Mouse (Mus musculus) forebrain, embryonic 11.5 days (tissue): ENCODE data around the gene Pdia5. TPM values are rescaled to one million over a fixed set of nuclear protein-coding genes. Genes with fewer than 3 reads are reported as not detected.

Experiments used
- ATAC-seq: fragments of 200-750 bp; cut with Nextera tagmentation; replicated peaks from 2 replicates; pipeline ENCODE4 v1.8.0; 2017; ENCODE audit warnings: moderate TSS enrichment; ENCODE audit not compliant: low FRiP score
- DNase-seq: peaks from one replicate; pipeline ENCODE4 v3.0.0-alpha.2; 2017; ENCODE audit warnings: low spot score
- H3K27ac ChIP-seq: fragments of 300-500 bp; sonication (generic); 2 replicates; pipeline ENCODE4 v1.5.1; 2014; ENCODE audit warnings: low read depth, low read length
- H3K27me3 ChIP-seq: fragments of 300-500 bp; sonication (generic); 2 replicates; pipeline ENCODE4 v1.6.1; 2014; ENCODE audit warnings: mild to moderate bottlenecking, low read length, mixed read lengths; ENCODE audit not compliant: control insufficient read depth, insufficient read depth
- H3K36me3 ChIP-seq: fragments of 300-500 bp; sonication (generic); 2 replicates; pipeline ENCODE4 v1.6.1; 2014; ENCODE audit warnings: mild to moderate bottlenecking, low read length, moderate library complexity, mixed read lengths; ENCODE audit not compliant: control insufficient read depth, insufficient read depth
- H3K4me1 ChIP-seq: fragments of 300-500 bp; sonication (generic); replicated peaks from 2 replicates; pipeline ENCODE4 v1.6.1; 2014; ENCODE audit warnings: low read length, mixed read lengths; ENCODE audit not compliant: control insufficient read depth, insufficient read depth
- H3K4me2 ChIP-seq: fragments of 300-500 bp; sonication (generic); 2 replicates; pipeline ENCODE4 v1.6.1; 2014; ENCODE audit warnings: low read depth, mild to moderate bottlenecking, low read length, moderate library complexity, mixed read lengths; ENCODE audit not compliant: severe bottlenecking
- H3K4me3 ChIP-seq: fragments of 300-500 bp; sonication (generic); 2 replicates; pipeline ENCODE4 v1.5.1; 2014; ENCODE audit warnings: low read depth, low read length
- H3K9ac ChIP-seq: fragments of 300-500 bp; sonication (generic); 2 replicates; pipeline ENCODE4 v1.6.1; 2014; ENCODE audit warnings: low read length
- H3K9me3 ChIP-seq: fragments of 300-500 bp; sonication (generic); 2 replicates; pipeline ENCODE4 v1.6.1; 2016; ENCODE audit warnings: low read length, mixed read lengths; ENCODE audit not compliant: control insufficient read depth
- WGBS: fragments of 180-500 bp; shearing (Covaris S2); extraction: QIAGEN DNeasy Blood & Tissue Kit; methylation state at CpG from one replicate; pipeline ENCODE4 v1.1.7; 2014; 5-methylcytosine and 5-hydroxymethylcytosine counted together
- polyA plus RNA-seq: library from polyadenylated mRNA; unstranded; fragments of >200 nt; fragmentation: Nextera tagmentation; extraction: Ambion mirVana; gene quantifications from 2 replicates; pipeline ENCODE4 v1.2.1, GENCODE M21; 2014

Pdia5 gene
- polyA plus RNA-seq, 1 experiment from 2014 or later = 7.8 TPM

- no peak overlapping the region for H3K27ac ChIP-seq
Observed at GRCm38 (mm10) chr16:35509331-35510070, 18.8 kb upstream of the Pdia5 start.

GRCm38 (mm10) chr16:35508581-35508980 is 17.9 kb upstream of the Pdia5 start:
- 91% methylated on average over 6 of the region's 6 CpGs for WGBS
- DNase-seq = no peak
- no peak overlapping the region for H3K4me3 ChIP-seq
- no peak overlapping the region for H3K9ac ChIP-seq
- H3K4me1 ChIP-seq = no peaks in the 10 kb centered on the region
- H3K27ac ChIP-seq = no peak overlapping the region
- no peak overlapping the region for H3K4me2 ChIP-seq
- no peaks in the 10 kb centered on the region for H3K36me3 ChIP-seq
- no peaks in the 10 kb centered on the region for H3K27me3 ChIP-seq
- ATAC-seq = no peak
- H3K9me3 ChIP-seq = no peaks in the 10 kb centered on the region; the same call in 1 of the 2 replicates

More at GRCm38 (mm10) chr16:35509331-35510070, 18.8 kb upstream of the Pdia5 start:
- 57% methylated on average over 11 of the region's 11 CpGs for WGBS
- ATAC-seq (no peak), DNase-seq (no peak)
- no peaks in the 10 kb centered on the region for H3K4me1 ChIP-seq
- no peak overlapping the region for H3K4me3 ChIP-seq
- no peaks in the 10 kb centered on the region for H3K9me3 ChIP-seq
- no peaks in the 10 kb centered on the region for H3K27me3 ChIP-seq
- H3K36me3 ChIP-seq = no peaks in the 10 kb centered on the region
- H3K4me2 ChIP-seq = no peak overlapping the region
- no peak overlapping the region for H3K9ac ChIP-seq

DNA sequence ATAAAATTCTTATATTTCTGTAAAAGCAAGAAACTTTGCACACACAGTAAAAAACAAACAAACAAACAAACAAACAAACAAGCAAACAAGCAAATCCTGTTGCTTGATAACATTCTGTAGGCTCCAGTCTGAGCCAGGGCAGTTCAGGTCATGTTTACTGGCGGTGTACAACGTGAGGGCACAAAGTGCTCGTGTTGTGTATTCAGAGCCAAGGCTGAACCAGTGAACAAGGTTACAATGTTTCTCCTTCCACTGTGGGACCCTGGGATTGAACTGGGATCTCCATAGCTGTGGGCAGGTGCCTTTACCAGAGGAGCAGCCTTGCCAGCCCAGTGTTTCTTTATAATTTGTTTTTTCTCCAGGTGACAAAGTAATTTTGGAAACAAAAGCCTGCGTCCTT is 15.1 kb upstream of the Pdia5 start:
- ATAC-seq = no peak
- 88% methylated on average over 4 of the region's 4 CpGs for WGBS

DNA sequence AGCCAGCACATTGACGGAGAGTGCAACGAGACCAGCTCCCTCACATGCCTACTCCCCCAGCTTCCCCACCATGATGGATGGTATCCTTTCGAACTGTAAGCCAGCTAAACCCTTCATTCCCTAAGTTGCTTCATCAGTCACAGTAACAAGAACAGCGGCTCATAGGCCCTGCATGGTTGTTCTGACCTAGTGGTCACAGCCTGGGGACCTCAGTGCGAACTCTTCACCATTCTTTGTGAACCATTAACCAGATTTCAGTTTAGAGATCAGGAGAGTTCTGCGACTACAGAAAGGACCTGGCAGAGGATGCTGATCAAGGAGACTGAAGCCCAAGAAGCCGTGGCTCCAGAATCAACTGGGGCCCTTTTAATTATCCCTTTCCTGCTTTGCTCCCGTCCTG is 13.6 kb upstream of the Pdia5 start:
- DNase-seq = no peak
- H3K36me3 ChIP-seq = no peaks in the 10 kb centered on the region
- WGBS = 83% methylated on average over 8 of the region's 8 CpGs

More for the DNA sequence above, 15.1 kb upstream of the Pdia5 start:
- H3K9ac ChIP-seq = no peak overlapping the region
- no peak for DNase-seq
- H3K27me3 ChIP-seq = no peaks in the 10 kb centered on the region
- H3K4me3 ChIP-seq = no peak overlapping the region
- H3K36me3 ChIP-seq = no peaks in the 10 kb centered on the region
- no peaks in the 10 kb centered on the region for H3K4me1 ChIP-seq
- H3K9me3 ChIP-seq = no peaks in the 10 kb centered on the region; the same call in 1 of the 2 replicates
- no peak overlapping the region for H3K27ac ChIP-seq
- H3K4me2 ChIP-seq = no peak overlapping the region

GRCm38 (mm10) chr16:35502456-35502855 is 11.8 kb upstream of the Pdia5 start:
- WGBS = 92% methylated on average over 11 of the region's 11 CpGs
- DNase-seq = no peak
- no peak overlapping the region for H3K9ac ChIP-seq

More for the DNA sequence above, 13.6 kb upstream of the Pdia5 start:
- no peak overlapping the region for H3K27ac ChIP-seq
- no peaks in the 10 kb centered on the region for H3K4me1 ChIP-seq
- no peaks in the 10 kb centered on the region; the same call in 1 of the 2 replicates for H3K9me3 ChIP-seq
- H3K27me3 ChIP-seq = no peaks in the 10 kb centered on the region
- H3K4me2 ChIP-seq = no peak overlapping the region
- no peak overlapping the region for H3K9ac ChIP-seq
- no peak overlapping the region for H3K4me3 ChIP-seq
- no peak for ATAC-seq

DNA sequence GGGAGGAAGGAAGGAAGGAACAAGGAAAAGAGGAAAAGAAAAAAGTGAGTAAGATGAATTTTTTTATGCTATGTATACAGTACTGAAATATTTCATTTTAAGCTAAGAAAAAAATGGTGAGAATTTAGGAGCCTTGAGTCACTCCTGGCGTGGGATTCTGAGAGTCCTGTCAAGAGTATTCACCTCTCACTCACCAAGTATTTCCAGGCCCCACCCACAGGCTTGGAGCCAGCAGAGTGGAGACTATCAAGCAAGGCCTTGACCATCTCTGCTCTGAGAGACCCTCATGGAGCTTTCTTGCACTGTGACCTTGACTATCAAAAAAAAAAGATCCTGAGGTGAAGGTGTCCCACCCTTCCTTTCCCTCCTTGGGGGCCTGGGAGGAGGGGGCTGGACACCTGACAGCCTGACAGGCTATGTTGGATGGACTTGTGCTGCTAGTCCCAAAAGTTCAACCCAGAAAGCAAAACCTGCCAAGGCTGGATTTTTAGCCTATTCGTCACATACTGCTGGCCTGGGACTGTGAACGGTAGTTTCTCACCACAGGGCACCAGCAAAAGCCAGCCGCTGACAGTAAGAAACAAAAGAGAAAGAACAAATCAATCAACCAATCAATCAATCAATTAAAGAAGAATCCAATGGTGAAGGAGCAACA is 10.6 kb upstream of the Pdia5 start:
- ATAC-seq (no peak), DNase-seq (no peak)
- Histone ChIP-seq H3K4me1 (no peaks in the 10 kb centered on the region), H3K27ac (no peak overlapping the region), H3K36me3 (no peaks in the 10 kb centered on the region), H3K4me3 (no peak overlapping the region), H3K27me3 (no peaks in the 10 kb centered on the region), H3K9me3 (no peaks in the 10 kb centered on the region; the same call in 1 of the 2 replicates), H3K4me2 (no peak overlapping the region), H3K9ac (no peak overlapping the region)
- 82% methylated on average over 4 of the region's 4 CpGs for WGBS

More at GRCm38 (mm10) chr16:35502456-35502855, 11.8 kb upstream of the Pdia5 start:
- Histone ChIP-seq H3K9me3 (no peaks in the 10 kb centered on the region; the same call in 1 of the 2 replicates), H3K4me1 (no peaks in the 10 kb centered on the region), H3K4me3 (no peak overlapping the region), H3K27me3 (no peaks in the 10 kb centered on the region), H3K4me2 (no peak overlapping the region), H3K27ac (no peak overlapping the region), H3K36me3 (no peaks in the 10 kb centered on the region)
- no peak for ATAC-seq

GRCm38 (mm10) chr16:35500342-35500741 is 9.7 kb upstream of the Pdia5 start:
- 100% methylated on average over 3 of the region's 3 CpGs for WGBS
- Histone ChIP-seq H3K4me1 (no peaks in the 10 kb centered on the region), H3K27me3 (no peaks in the 10 kb centered on the region), H3K4me3 (no peak overlapping the region), H3K36me3 (no peaks in the 10 kb centered on the region), H3K9me3 (no peaks in the 10 kb centered on the region; the same call in 1 of the 2 replicates), H3K27ac (no peak overlapping the region), H3K4me2 (no peak overlapping the region), H3K9ac (no peak overlapping the region)
- DNase-seq = no peak
- ATAC-seq = no peak

DNA sequence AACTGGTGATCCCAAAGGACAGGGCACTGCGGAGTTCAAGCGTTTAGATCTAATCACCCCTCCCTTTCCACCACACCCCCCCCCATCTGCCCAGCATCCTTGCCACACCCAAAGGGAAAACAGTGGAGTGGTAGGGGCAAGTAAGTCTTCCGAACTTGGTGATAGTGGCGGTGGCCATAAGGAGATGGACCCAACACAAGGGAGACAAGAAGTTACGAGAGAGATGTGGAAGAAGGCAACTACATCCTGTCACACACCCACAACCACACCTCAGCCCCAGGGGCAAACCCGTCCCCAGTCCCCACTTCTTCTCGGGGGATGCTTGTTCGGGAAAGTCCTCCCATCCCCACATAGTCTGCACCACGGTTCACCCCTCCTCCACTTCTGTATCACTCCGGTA is 880 bp downstream of the Pdia5 start:
- no peaks in the 10 kb centered on the region for H3K27me3 ChIP-seq
- peak overlapping the region; percentile 70 for H3K9ac ChIP-seq
- H3K4me1 ChIP-seq = no peaks in the 10 kb centered on the region; the same call in 1 of the 2 replicates
- H3K27ac ChIP-seq = no peak overlapping the region
- no peak for DNase-seq
- no peaks in the 10 kb centered on the region for H3K9me3 ChIP-seq
- H3K36me3 ChIP-seq = no peaks in the 10 kb centered on the region
- H3K4me3 ChIP-seq = peak overlapping the region; percentile 71
- WGBS = 12% methylated on average over 10 of the region's 10 CpGs
- peak overlapping the region; percentile 95 for H3K4me2 ChIP-seq
- no peak for ATAC-seq
